Mouse (Mus musculus) layer of hippocampus, adult 18-20 months (tissue): Measurements from ENCODE around the gene Gm49661. TPM values are rescaled to one million over a fixed set of nuclear protein-coding genes. Genes with fewer than 3 reads are reported as not detected.

ENCODE experiments used
- DNase-seq, 2 experiments: peaks; one replicate each; pipeline ENCODE4 v3.0.0; 2022; ENCODE audit warnings: low spot score in 2 of 2
- microRNA-seq, 2 experiments: library from miRNA; unstranded; fragments of <30 nt; microRNA quantifications; one replicate each; pipeline ENCODE4 v1.2.0; 2021
- total RNA-seq, 2 experiments: library from RNA; stranded (reverse); gene quantifications; 2 replicates each; pipeline ENCODE4 v1.2.3; 2021

Gm49661 gene
- total RNA-seq, 2 experiments from 2014 or later, result not detected

GRCm38 (mm10) chr8:84934860-84935259 lies 34.4 kb downstream of the Gm49661 start:
- peak in 1 of 2 experiments; percentile 45 for DNase-seq

- DNase-seq, result peak in 1 of 2 experiments; percentile 49
Observed at GRCm38 (mm10) chr8:84933767-84934559, 35.3 kb downstream of the Gm49661 start.

- DNase-seq, result no peak
Observed at GRCm38 (mm10) chr8:84930582-84930981, 38.7 kb downstream of the Gm49661 start.

- peak in 1 of 2 experiments; percentile 73 for DNase-seq
Observed at GRCm38 (mm10) chr8:84928456-84929306, 40.6 kb downstream of the Gm49661 start.

- no peak for DNase-seq
Observed at GRCm38 (mm10) chr8:84927513-84927912, 41.7 kb downstream of the Gm49661 start.

- no peak for DNase-seq
Observed at GRCm38 (mm10) chr8:84925557-84925956, 43.7 kb downstream of the Gm49661 start.

- no peak for DNase-seq
Observed at GRCm38 (mm10) chr8:84921596-84921995, 47.6 kb downstream of the Gm49661 start.

GRCm38 (mm10) chr8:84918646-84919045 lies 50.6 kb downstream of the Gm49661 start:
- DNase-seq, result no peak

GRCm38 (mm10) chr8:84917781-84918180 lies 51.5 kb downstream of the Gm49661 start:
- DNase-seq, result no peak

Small RNA genes within 50 kb of the gene (microRNA-seq; reads per million reads assigned to microRNA genes)
- gene Gm24197, result 0.25 to 1.8 reads per million in 2 experiments

Other genes with a start within 250 kb of the Gm49661 start
- not detected for gene G430095P16Rik, start 246.4 kb downstream of the Gm49661 start, total RNA-seq
- gene Nfix, start 169.1 kb downstream of the Gm49661 start, total RNA-seq, result 100 to 1,000 TPM; 379 to 429 TPM
- gene Dand5, start 146.6 kb downstream of the Gm49661 start, total RNA-seq, result 10 to 100 TPM; 10.7 to 10.9 TPM
- 10 to 100 TPM; 27.3 to 27.4 TPM for gene Gadd45gip1, start 137.9 kb downstream of the Gm49661 start, total RNA-seq
- 10 to 100 TPM; 63.8 to 77.0 TPM for gene Rad23a, start 128.8 kb downstream of the Gm49661 start, total RNA-seq
- gene Calr, start 122.5 kb downstream of the Gm49661 start, total RNA-seq, result 100 to 1,000 TPM; 506 to 521 TPM
- gene Farsa, start 112.4 kb downstream of the Gm49661 start, total RNA-seq, result 10 to 100 TPM; 48.8 to 50.1 TPM
- gene Syce2, start 97.3 kb downstream of the Gm49661 start, total RNA-seq, result 10 to 100 TPM; 15.7 to 16.5 TPM
- gene Gcdh, start 75.5 kb downstream of the Gm49661 start, total RNA-seq, result 10 to 100 TPM; 38.3 to 38.5 TPM
- gene Klf1, start 67.5 kb downstream of the Gm49661 start, total RNA-seq, result under 1 TPM in 1 of 2 experiments, not detected in 1; 0.27 TPM
- gene Dnase2a, start 60.9 kb downstream of the Gm49661 start, total RNA-seq, result 1 to 10 TPM; 2.8 to 5.1 TPM
- gene Mast1, start 32.1 kb downstream of the Gm49661 start, total RNA-seq, result 10 to 100 TPM; 71.8 to 73.3 TPM
- 1 to 10 TPM in 1 of 2 experiments, under 1 TPM in 1; 0.87 to 1.1 TPM for gene Rtbdn, start 22.4 kb downstream of the Gm49661 start, total RNA-seq
- 100 to 1,000 TPM; 319 to 358 TPM for gene Prdx2, start 154 bp upstream of the Gm49661 start, total RNA-seq
- gene Rnaseh2a, start 334 bp upstream of the Gm49661 start, total RNA-seq, result 10 to 100 TPM; 41.8 to 46.2 TPM
- gene Junb, start 9.3 kb upstream of the Gm49661 start, total RNA-seq, result 100 to 1,000 TPM; 102 to 103 TPM
- 1 to 10 TPM; 8.1 to 9.5 TPM for gene Hook2, start 21.2 kb upstream of the Gm49661 start, total RNA-seq
- gene Best2, start 45.1 kb upstream of the Gm49661 start, total RNA-seq, result not detected
- gene Asna1, start 55.8 kb upstream of the Gm49661 start, total RNA-seq, result 100 to 1,000 TPM; 122 to 125 TPM
- gene Trir, start 57.4 kb upstream of the Gm49661 start, total RNA-seq, result 100 to 1,000 TPM; 132 to 133 TPM
- gene Tnpo2, start 67.5 kb upstream of the Gm49661 start, total RNA-seq, result 100 to 1,000 TPM; 163 to 179 TPM
- gene Fbxw9, start 90.6 kb upstream of the Gm49661 start, total RNA-seq, result 10 to 100 TPM; 19.3 to 19.8 TPM
- not detected for gene Gm5741, start 98.5 kb upstream of the Gm49661 start, total RNA-seq
- gene Dhps, start 102.3 kb upstream of the Gm49661 start, total RNA-seq, result 10 to 100 TPM; 53.2 to 56.1 TPM
- 10 to 100 TPM; 60.9 to 65.6 TPM for gene Wdr83os, start 111.3 kb upstream of the Gm49661 start, total RNA-seq
- gene Wdr83, start 111.9 kb upstream of the Gm49661 start, total RNA-seq, result 10 to 100 TPM; 28.1 to 32.3 TPM
- gene Man2b1, start 113.8 kb upstream of the Gm49661 start, total RNA-seq, result 10 to 100 TPM; 33.8 to 34.5 TPM
- gene Zfp791, start 153.7 kb upstream of the Gm49661 start, total RNA-seq, result 1 to 10 TPM; 6.7 to 7.2 TPM
- not detected for gene Cks1brt, start 182.5 kb upstream of the Gm49661 start, total RNA-seq